Mouse (Mus musculus) midbrain, embryonic 15.5 days (tissue): ENCODE results near the gene Cckbr. TPM values are rescaled to one million over a fixed set of nuclear protein-coding genes. Genes with fewer than 3 reads are reported as not detected.

ENCODE experiments used
- ATAC-seq: fragments of 200-750 bp; cut with Nextera tagmentation; replicated peaks from 2 replicates; pipeline ENCODE4 v1.8.0; 2017; ENCODE audit warnings: moderate TSS enrichment
- H3K27ac ChIP-seq: fragments of 300-500 bp; sonication (generic); 2 replicates; pipeline ENCODE4 v1.5.1; 2015; ENCODE audit warnings: mild to moderate bottlenecking, inconsistent platforms
- H3K27me3 ChIP-seq: fragments of 300-500 bp; sonication (generic); replicated peaks from 2 replicates; pipeline ENCODE4 v1.6.1; 2015; ENCODE audit warnings: inconsistent platforms
- H3K36me3 ChIP-seq: fragments of 300-500 bp; sonication (generic); replicated peaks from 2 replicates; pipeline ENCODE4 v1.6.1; 2015; ENCODE audit warnings: inconsistent platforms
- H3K4me1 ChIP-seq: fragments of 300-500 bp; sonication (generic); 2 replicates; pipeline ENCODE4 v1.6.1; 2015; ENCODE audit warnings: inconsistent platforms
- H3K4me2 ChIP-seq: fragments of 300-500 bp; sonication (generic); 2 replicates; pipeline ENCODE4 v1.6.1; 2015; ENCODE audit warnings: inconsistent platforms, mild to moderate bottlenecking, moderate library complexity
- H3K4me3 ChIP-seq: fragments of 300-500 bp; sonication (generic); 2 replicates; pipeline ENCODE4 v1.5.1; 2015; ENCODE audit warnings: mild to moderate bottlenecking, inconsistent platforms
- H3K9ac ChIP-seq: fragments of 300-500 bp; sonication (generic); 2 replicates; pipeline ENCODE4 v1.6.1; 2015; ENCODE audit warnings: mild to moderate bottlenecking, inconsistent platforms
- H3K9me3 ChIP-seq: fragments of 300-500 bp; sonication (generic); 2 replicates; pipeline ENCODE4 v1.6.1; 2016; ENCODE audit warnings: inconsistent platforms
- WGBS: fragments of 180-500 bp; shearing (Covaris S2); methylation state at CpG from one replicate; pipeline ENCODE4 v1.1.7; 2015; ENCODE audit warnings: mixed read lengths; 5-methylcytosine and 5-hydroxymethylcytosine counted together
- polyA plus RNA-seq: library from polyadenylated mRNA; unstranded; fragments of >200 nt; fragmentation: Nextera tagmentation; extraction: Ambion mirVana; gene quantifications from 2 replicates; pipeline ENCODE4 v1.2.1, GENCODE M21; 2015

Gene Cckbr
- polyA plus RNA-seq, 1 experiment from 2014 or later = 5.9 TPM

GRCm38 (mm10) chr7:105513845-105514291 lies 88.3 kb downstream of the Cckbr start:
- Histone ChIP-seq H3K36me3 (no peaks in the 10 kb centered on the region), H3K4me2 (no peak overlapping the region), H3K4me3 (no peak overlapping the region), H3K27me3 (no peaks in the 10 kb centered on the region), H3K9ac (no peak overlapping the region), H3K4me1 (peaks cover 14% of the 10 kb centered on the region), H3K9me3 (no peaks in the 10 kb centered on the region), H3K27ac (0 out of 2 replicates have a peak overlapping the region, but pooled peaks have one; percentile 48)
- WGBS = 42% methylated on average over 5 of the region's 5 CpGs
- peak; percentile 94 for ATAC-seq

- no peak overlapping the region for H3K9ac ChIP-seq
- no peaks in the 10 kb centered on the region for H3K27me3 ChIP-seq
- WGBS = 51% methylated on average over 5 of the region's 5 CpGs
- H3K4me1 ChIP-seq = peaks cover 14% of the 10 kb centered on the region
- no peak overlapping the region for H3K4me2 ChIP-seq
- no peaks in the 10 kb centered on the region for H3K36me3 ChIP-seq
- ATAC-seq = peak; percentile 7; the same call in 1 of the 2 replicates
- no peak overlapping the region for H3K4me3 ChIP-seq
- no peaks in the 10 kb centered on the region for H3K9me3 ChIP-seq
- no peak overlapping the region for H3K27ac ChIP-seq
Observed at GRCm38 (mm10) chr7:105514561-105514960, 89.0 kb downstream of the Cckbr start.

DNA sequence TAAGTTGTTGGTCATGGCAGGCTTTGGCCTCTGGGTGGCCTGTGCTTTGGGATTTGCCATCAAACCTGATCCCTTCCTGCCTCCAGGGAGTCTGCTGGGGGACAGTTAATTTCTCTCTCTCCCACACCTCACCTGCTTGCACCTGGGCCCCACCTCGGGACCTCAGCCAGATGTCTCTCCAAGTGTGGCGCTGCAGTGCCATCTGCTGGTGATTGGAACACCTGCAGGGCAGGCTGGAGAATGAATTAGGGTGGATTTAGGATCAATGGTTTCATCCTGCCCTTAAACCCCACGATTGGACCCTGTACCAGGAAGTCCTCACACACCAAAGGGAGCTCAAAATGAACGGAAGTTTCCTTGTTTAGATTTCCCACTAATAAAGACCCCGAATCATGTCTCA lies 89.6 kb downstream of the Cckbr start:
- no peak overlapping the region for H3K9ac ChIP-seq
- H3K4me2 ChIP-seq = no peak overlapping the region
- ATAC-seq = peak; percentile 59
- H3K4me3 ChIP-seq = no peak overlapping the region
- WGBS = 12% methylated on average over 5 of the region's 5 CpGs
- H3K27me3 ChIP-seq = no peaks in the 10 kb centered on the region
- H3K36me3 ChIP-seq = no peaks in the 10 kb centered on the region
- no peaks in the 10 kb centered on the region for H3K9me3 ChIP-seq
- peaks cover 14% of the 10 kb centered on the region for H3K4me1 ChIP-seq
- H3K27ac ChIP-seq = no peak overlapping the region

- 15% methylated on average over 9 of the region's 9 CpGs for WGBS
- no peak for ATAC-seq
- no peak overlapping the region for H3K4me2 ChIP-seq
- no peaks in the 10 kb centered on the region for H3K36me3 ChIP-seq
- no peak overlapping the region for H3K9ac ChIP-seq
- no peaks in the 10 kb centered on the region for H3K9me3 ChIP-seq
- H3K4me3 ChIP-seq = no peak overlapping the region
- no peak overlapping the region for H3K27ac ChIP-seq
- H3K27me3 ChIP-seq = no peaks in the 10 kb centered on the region
- peaks cover 14% of the 10 kb centered on the region for H3K4me1 ChIP-seq
Observed at GRCm38 (mm10) chr7:105516669-105517360, 91.3 kb downstream of the Cckbr start.

DNA sequence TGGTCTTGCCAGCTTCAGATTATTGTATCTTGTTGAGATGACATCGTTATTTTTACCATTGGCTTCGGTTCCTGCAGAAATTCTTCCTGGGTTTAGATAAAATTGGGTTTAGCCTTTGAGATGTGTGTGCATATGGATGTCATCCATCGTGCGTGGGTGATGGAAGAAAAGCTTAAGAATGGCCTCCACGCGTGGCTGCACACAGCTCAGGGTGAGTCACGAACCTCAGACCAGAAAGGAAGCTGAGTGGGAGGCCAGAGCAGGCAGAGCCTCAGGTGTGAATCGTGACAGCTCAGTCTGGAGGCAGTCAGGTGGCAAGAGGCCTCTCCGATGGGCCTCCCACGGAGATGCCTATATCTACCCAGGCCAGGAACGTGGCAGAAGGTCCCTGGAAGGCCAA lies 93.8 kb downstream of the Cckbr start:
- H3K4me3 ChIP-seq = no peak overlapping the region
- 69% methylated on average over 11 of the region's 11 CpGs for WGBS

DNA sequence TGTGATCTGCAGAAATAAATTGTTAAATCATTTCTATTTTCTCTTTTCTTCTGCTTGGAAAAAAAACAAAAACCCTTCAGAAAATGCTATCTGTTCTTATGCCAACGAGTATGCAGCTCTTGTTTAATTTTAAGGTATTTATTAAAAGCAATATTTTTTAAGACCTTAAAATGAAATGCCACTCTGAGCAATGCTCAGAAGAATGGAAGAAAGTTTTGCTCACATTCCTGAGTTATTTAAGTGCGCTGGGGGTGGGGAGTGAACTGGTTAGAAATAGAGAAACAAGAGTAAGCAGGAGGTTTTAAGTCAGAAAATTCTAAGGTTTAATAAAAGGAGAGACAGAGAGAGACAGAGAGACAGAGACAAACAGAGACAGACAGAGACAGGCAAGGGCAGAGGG lies 94.2 kb downstream of the Cckbr start:
- H3K27me3 ChIP-seq = no peaks in the 10 kb centered on the region
- H3K4me2 ChIP-seq = no peak overlapping the region
- no peaks in the 10 kb centered on the region for H3K9me3 ChIP-seq
- no peak for ATAC-seq
- peaks cover 4% of the 10 kb centered on the region; the same call in 1 of the 2 replicates for H3K4me1 ChIP-seq
- no peak overlapping the region for H3K9ac ChIP-seq
- WGBS = 80% methylated on average over 2 of the region's 2 CpGs
- no peak overlapping the region for H3K27ac ChIP-seq
- H3K36me3 ChIP-seq = no peaks in the 10 kb centered on the region
- no peak overlapping the region for H3K4me3 ChIP-seq

More for the DNA sequence above, 93.8 kb downstream of the Cckbr start:
- H3K36me3 ChIP-seq = no peaks in the 10 kb centered on the region
- H3K9ac ChIP-seq = no peak overlapping the region
- no peaks in the 10 kb centered on the region for H3K9me3 ChIP-seq
- ATAC-seq = no peak
- H3K4me2 ChIP-seq = no peak overlapping the region
- no peak overlapping the region for H3K27ac ChIP-seq
- H3K4me1 ChIP-seq = peaks cover 6% of the 10 kb centered on the region; the same call in 1 of the 2 replicates
- no peaks in the 10 kb centered on the region for H3K27me3 ChIP-seq

DNA sequence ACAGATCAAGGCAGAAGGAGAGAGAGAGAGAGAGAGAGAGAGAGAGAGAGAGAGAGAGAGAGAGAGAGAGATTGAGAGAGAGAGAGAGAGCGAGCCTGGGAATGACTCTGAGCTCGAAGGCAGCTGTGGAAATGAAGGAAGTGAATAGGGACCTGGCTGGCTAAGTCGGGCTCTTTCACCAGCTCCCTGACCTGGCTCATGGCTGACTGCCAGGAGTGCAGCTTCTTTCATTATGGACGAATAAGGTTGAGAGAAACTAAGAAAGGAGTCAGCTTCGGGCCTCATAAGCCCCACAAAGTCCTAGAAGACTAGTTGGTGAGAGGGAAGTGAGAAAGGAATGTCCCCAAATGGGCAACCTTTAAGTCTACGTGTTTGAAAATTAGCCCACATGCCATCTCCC lies 94.7 kb downstream of the Cckbr start:
- H3K27ac ChIP-seq = no peak overlapping the region
- H3K4me3 ChIP-seq = no peak overlapping the region
- WGBS = 40% methylated on average over 6 of the region's 6 CpGs
- H3K9ac ChIP-seq = no peak overlapping the region
- no peaks in the 10 kb centered on the region for H3K9me3 ChIP-seq
- no peak overlapping the region for H3K4me2 ChIP-seq
- H3K36me3 ChIP-seq = no peaks in the 10 kb centered on the region
- peaks cover 2% of the 10 kb centered on the region; the same call in 1 of the 2 replicates for H3K4me1 ChIP-seq
- no peaks in the 10 kb centered on the region for H3K27me3 ChIP-seq
- no peak for ATAC-seq

Other genes with a start within 250 kb of the Cckbr start
- not detected in 2 replicates for gene Olfr685, start 239.7 kb upstream of the Cckbr start, polyA plus RNA-seq
- gene Olfr686, start 218.2 kb upstream of the Cckbr start, polyA plus RNA-seq = not detected in 2 replicates
- gene Olfr688, start 137.6 kb upstream of the Cckbr start, polyA plus RNA-seq = not detected in 2 replicates
- not detected in 2 replicates for gene Olfr689, start 114.6 kb upstream of the Cckbr start, polyA plus RNA-seq
- not detected in 2 replicates for gene Olfr690, start 91.6 kb upstream of the Cckbr start, polyA plus RNA-seq
- gene Olfr691, start 83.5 kb upstream of the Cckbr start, polyA plus RNA-seq = 0.28 and 0.46 TPM in 2 replicates
- gene Olfr692, start 57.5 kb upstream of the Cckbr start, polyA plus RNA-seq = not detected in 2 replicates
- gene Gm5901, start 50.7 kb upstream of the Cckbr start, polyA plus RNA-seq = not detected in 2 replicates
- 51.8 and 52.7 TPM in 2 replicates for gene Fam160a2, start 25.7 kb upstream of the Cckbr start, polyA plus RNA-seq
- gene Cnga4, start 21.2 kb upstream of the Cckbr start, polyA plus RNA-seq = 0.09 and 0.10 TPM in 2 replicates
- 27.1 and 33.1 TPM in 2 replicates for gene Cavin3, start 56.6 kb downstream of the Cckbr start, polyA plus RNA-seq
- 93.0 and 94.6 TPM in 2 replicates for gene Smpd1, start 128.6 kb downstream of the Cckbr start, polyA plus RNA-seq
- 319 and 325 TPM in 2 replicates for gene Apbb1, start 155.9 kb downstream of the Cckbr start, polyA plus RNA-seq
- 0.18 and 0.41 TPM in 2 replicates for gene Hpx, start 174.4 kb downstream of the Cckbr start, polyA plus RNA-seq
- gene Trim3, start 207.8 kb downstream of the Cckbr start, polyA plus RNA-seq = 106 and 107 TPM in 2 replicates
- 127 and 140 TPM in 2 replicates for gene Timm10b, start 214.3 kb downstream of the Cckbr start, polyA plus RNA-seq
- gene Arfip2, start 214.7 kb downstream of the Cckbr start, polyA plus RNA-seq = 86.7 and 96.9 TPM in 2 replicates
- 12.8 and 18.7 TPM in 2 replicates for gene Gm45799, start 214.8 kb downstream of the Cckbr start, polyA plus RNA-seq
- gene Dnhd1, start 225.1 kb downstream of the Cckbr start, polyA plus RNA-seq = 1.00 and 2.7 TPM in 2 replicates